Mouse (Mus musculus) myocyte (in vitro differentiated cells): ENCODE measurements around the gene Adarb2.

Source experiments
- E2F4 ChIP-seq: IDR thresholded peaks from one replicate; pipeline ENCODE4 v1.6.1; 2011; ENCODE audit warnings: mild to moderate bottlenecking, control low read depth, moderate library complexity; ENCODE audit not compliant: insufficient read depth
- POLR2A ChIP-seq: IDR thresholded peaks from one replicate; pipeline ENCODE4 v1.6.1; 2011; ENCODE audit warnings: low read depth, mild to moderate bottlenecking, control low read depth, moderate library complexity; ENCODE audit not compliant: insufficient read length

GRCm38 (mm10) chr13:8476237-8476636 is 273.6 kb downstream of the Adarb2 start:
- no peak for TF ChIP-seq E2F4
- TF ChIP-seq POLR2A = no peak
